Mouse (Mus musculus) spleen, postnatal 10 days (tissue): Measurements from ENCODE around the gene Dclre1a.
A peak's percentile ranks its signal among the peaks of the same experiment; 100 is the strongest.
"Not testable (repeated sequence)": the region's sequence is repeated elsewhere in the genome, so short reads cannot be mapped to it uniquely, and the experiment has no call there.

Experiments
- DNase-seq, 2 experiments: peaks; one replicate each; pipeline ENCODE4 v3.0.0; 2021 to 2022; ENCODE audit warnings: low spot score in 2 of 2

Dclre1a gene

DNA sequence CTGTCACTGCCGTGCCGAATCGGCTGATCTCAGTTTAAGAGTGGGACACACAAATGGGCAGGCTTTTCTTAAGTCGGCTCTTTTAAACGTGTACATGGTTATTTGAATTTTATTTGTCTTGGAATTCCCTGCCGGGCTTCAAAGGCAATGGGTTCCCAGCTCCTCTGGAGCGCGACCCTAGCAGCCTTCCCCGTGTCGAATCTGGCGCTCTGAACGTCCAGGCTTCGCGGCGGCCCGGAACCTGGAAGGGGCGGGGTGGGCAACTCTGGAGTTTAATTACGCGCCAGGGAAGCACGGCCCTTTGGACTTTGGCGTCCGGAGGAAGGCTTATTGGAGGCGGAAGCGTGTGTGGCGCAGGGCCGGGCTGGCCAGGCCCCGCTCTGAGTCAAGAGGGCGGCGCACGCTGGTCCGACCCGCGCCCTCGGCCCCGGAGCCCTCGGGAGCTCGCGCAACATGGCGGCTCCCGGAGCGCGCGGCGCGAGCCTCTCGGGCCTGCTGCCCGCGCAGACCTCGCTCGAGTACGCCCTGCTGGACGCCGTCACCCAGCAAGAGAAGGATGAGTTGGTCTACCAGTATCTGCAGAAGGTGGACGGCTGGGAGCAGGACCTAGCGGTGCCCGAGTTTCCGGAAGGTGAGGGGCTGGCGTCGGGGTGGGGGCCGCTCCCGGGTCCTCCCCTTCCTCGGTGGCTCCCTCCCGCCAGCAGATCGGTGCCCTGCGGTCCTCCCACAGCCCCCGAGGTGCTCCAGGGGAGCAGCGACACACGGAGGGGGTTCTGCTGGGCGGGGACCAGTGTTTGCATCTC, 409 bp upstream of the Dclre1a start, which contains the start of gene Nhlrc2:
Nhlrc2 (plus strand) TSS at position 32 of the 803 bp plus-strand sequence.
- DNase-seq = peak; percentile 88 to 90

DNA sequence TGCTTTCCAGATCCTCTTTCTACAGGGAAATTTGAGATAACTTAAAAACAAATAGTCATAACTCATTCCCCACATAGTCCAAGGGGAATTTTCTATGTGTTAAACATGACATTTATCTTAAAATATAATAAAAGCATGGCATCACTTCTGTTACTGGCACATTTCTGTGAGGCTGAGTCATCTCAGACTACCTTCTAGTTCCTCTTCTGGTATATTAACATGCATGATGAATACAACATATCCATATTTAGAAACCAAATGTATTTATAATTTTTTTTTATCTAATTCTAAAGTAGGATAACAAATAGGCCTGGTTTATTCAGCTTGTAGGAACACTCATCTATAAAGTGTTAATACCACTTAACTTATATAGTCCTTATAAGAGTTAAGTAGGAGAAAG, 2.0 kb downstream of the Dclre1a start:
- DNase-seq = no peak

DNA sequence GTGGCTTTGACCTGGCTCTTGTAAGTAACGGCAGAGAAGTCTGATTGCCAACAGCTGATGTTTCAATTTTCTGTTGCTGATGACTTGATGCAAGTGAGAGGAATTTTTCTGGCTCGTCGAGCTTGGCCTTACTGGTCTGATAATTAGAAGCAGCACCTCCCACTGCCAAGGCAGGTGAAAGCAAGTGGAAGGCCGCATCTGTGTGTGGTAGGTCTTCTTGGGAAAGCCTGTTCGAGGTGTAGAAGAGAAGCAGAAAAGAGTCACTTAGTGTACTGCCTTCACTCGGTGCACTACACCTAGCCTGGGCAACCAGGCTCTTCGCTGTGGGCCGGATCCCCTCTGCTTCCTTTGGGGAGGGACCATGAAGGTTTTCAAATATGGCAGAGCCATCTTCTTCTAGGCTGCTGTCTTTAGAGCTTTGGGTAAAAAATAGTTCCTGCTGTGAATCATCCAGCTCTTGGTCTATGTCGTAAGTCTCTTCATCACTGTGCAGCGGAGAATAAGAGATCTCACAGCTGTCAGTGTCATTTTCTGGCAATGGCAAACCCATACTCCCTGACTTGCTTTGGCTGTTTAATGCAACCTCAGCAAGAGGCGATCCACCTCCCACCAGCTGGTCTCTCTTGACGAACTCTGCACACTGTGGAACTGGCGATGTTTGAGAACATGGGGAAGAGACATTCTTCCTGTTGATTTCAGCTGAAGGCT, 3.2 kb downstream of the Dclre1a start:
- DNase-seq = no peak

DNA sequence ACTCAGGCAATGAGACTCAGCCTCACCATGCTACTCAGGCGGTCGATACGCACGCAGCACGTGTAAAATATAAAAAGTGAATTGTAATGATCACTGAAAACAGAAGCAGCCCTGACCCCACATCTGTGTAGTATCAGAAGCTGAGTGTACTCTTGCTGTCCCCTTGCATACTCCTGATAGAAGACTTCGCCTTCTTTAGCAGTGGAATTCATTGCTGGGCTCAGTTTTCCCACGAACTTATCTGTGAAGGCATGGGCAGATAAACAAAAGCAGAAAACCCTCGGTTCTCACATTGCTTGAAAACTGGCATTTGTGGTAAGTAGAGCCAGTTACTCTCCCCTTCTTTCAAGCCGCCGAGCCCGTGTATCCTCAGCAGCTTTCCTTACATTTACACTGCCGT, 4.7 kb downstream of the Dclre1a start:
- DNase-seq = no peak

DNA sequence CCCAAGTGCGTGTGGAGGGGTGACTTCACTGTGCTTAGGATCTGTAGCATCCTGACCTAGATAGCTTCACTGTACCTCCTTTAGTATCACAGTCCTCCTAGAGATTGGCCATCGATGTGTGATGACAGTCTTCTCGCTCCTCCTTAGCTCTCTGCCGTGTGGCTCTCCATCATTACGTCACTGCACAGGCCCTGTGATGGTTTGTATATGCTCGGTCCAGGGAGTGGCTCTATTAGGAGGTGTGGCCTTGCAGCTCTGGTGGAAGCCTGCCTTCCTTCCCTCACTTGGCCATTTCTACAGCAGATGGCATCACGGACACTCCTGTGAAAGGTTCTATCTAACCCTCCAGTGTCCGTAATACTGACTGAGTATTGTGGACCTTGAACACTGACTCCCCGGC, 12.3 kb downstream of the Dclre1a start:
- no peak for DNase-seq

DNA sequence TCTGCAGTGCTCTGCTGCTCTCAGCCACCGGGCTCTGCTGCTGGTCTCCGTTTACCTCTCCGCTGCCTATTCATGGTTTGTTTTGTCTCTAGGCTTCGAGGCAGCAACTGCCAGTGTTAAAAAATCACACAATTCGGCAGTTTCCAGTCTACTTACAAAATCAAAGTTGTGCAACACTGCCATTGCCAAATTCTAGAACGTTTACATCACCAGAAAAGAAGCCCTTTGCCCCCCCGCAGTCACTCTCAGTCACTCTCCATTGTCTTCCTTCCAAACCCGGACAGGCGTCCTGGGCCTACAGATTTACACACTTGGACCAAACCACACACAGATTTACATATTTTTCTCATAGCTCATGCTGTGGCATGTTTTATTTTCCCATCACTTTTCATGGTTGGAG, 13.0 kb downstream of the Dclre1a start:
- DNase-seq = no peak

DNA sequence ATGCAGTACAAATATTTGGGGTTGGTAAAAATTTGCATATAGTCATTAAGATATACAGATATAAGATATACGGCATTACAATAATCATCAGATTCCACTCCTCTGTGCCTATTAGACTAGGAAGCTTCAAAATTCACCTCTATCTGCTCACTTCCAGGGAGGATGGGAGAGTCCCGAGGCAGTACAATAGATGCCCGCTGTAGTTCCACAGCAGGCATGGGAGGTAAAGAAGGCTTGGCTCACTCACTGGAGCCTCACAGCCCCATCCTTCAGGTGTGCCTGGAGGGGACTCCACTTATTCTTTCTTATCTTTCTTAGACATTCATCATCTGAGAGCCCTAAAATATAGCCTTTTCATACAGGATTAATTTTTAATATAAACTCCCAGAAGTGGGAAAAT, 13.7 kb downstream of the Dclre1a start:
- DNase-seq = no peak

DNA sequence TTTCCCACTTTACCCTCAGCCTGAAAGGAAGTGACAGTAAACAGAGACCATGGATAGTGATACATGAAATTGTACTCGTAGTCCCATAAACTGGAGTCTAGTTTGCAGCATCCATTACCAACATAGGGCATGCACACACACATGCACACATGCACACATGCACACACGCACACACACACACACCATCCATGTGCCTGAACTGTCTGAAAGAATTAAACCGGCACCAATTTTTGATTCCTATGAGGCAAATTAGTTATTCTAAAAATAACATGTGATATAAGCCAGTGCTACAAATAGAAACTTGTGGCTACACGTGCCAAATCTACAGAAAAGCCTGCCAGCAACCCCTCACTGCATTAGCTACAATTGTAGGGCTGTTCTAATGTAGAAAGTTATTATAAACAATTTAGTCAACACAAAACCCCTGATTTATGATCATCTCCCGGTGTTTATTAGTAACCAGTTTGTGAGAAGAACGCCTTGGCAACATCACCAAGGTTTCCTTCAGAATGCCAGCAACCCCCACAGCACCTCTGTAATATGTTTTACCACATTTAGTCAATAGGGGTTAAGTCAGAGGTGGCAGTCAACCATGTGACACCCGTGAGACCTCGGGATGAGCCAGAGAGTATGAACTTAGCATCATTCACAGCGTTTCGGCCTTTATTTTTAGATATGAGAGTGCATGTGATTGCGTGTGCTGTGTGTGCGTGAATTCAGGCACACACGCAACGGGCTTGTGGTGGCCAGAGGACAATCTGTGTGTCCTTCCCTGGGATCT, 14.5 kb downstream of the Dclre1a start:
- DNase-seq = no peak

DNA sequence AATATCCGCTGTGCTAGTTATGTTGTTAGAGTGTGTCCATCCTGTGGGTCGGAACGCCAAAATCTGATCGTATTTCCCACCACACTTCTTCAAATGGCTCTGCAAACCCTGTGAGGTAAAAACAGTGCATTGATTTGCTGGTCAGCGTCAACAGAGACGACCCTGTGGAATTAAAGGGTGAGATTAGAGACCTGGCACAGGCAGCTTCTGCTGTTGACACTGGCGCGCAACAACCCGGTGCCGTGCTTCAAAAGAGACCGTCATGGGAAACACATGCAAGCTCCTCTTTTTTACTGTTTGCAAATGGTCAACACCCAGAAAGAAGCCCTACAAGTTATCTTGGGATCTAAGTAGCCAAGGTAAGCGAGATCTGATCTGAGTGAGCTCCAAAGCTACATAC, 16.8 kb downstream of the Dclre1a start:
- DNase-seq = no peak

DNA sequence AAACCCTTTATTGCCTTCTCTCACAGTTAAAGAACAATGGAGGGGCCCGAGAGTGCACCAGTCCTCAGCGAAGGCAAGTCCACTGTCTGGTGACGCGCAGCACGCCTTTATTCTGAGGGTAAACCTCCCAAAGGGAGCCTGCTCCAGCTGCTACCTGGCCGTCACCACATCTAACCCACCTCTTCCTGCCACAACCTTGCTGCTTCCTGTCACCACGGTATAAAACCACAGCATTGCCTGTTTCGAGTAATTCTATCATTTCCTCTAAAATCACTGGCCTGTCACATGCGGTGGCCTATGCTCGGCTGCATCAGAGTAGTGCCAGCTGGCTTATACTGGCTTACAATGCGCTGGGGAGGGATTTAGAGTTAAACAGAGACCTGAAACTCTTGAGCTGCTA, 17.5 kb downstream of the Dclre1a start:
- DNase-seq = not testable (repeated sequence)

DNA sequence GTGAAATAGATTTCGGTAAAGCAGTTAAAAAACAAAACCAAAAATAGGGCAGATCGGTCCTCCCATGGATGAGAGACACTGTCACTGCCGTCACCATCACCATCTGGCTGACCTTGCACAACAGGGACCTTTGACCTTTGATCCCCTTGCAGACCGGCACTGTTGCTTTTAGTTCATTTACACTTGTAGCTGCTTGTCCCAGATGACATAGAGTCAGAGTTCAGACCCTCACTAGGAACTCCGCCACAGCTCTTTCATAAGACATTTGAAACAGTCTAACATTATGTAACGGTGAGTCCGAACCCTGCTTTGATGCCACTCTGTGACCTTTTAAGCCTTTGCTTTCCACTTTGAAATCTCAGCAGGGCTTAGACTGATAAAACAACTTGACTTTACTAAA, 28.6 kb downstream of the Dclre1a start:
- DNase-seq = not testable (repeated sequence)

DNA sequence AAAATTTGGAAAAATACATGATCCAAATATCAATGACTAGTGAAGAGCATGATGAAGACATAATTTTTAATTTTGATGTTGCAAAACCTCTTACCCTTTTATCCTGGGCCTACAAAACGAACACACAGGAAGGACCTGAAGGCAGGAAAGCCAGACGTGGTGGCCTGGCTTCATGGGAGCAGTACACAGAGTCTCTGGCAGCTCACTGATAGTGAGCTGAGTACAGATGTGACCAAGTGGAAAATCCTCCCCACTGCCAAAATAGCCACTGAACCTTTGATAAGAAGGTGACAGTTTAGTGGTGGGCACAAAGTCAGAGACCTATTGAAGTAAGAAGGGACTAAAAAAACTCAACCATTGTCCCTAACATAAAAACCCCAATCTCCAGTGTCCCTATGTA, 34.5 kb downstream of the Dclre1a start:
- DNase-seq = not testable (repeated sequence)

DNA sequence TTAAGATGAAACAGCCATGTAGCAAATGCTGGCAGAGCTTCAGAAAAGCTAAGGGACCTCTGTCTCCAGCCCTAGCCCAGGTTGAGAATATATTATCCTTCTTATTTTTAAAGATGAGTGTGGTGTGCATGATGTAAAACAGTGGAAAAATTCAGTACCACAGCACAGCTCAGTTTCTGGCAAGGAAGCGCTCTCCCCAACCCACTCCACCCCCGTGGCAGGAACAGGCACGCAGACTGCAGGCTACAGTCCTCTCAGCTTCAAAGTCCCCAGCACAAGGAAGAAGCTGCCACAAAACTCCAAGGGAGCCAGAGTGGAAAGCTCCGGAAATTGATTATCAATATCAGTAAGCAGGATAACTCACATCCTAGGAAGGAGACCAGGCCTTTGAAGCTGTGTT, 36.8 kb downstream of the Dclre1a start:
- not testable (repeated sequence) for DNase-seq

DNA sequence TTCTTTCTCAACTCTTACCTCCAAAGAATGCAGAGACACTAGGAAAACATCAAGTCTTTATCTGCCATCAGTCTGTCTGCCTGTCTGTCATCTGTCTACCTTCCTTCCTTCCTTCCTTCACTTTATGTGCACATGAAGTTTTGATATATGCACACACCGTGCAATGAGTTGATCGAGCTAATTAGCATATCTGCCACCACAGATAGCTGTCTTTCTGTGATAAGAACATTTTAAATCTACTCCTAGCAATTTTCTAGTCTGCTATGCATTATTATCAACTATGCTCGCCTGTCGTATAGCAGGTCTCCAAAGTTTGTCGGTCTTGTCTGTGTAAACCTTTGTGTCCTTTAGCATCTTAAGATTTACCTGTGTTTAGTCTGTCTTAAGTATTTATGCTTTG, 44.5 kb downstream of the Dclre1a start:
- not testable (repeated sequence) for DNase-seq

DNA sequence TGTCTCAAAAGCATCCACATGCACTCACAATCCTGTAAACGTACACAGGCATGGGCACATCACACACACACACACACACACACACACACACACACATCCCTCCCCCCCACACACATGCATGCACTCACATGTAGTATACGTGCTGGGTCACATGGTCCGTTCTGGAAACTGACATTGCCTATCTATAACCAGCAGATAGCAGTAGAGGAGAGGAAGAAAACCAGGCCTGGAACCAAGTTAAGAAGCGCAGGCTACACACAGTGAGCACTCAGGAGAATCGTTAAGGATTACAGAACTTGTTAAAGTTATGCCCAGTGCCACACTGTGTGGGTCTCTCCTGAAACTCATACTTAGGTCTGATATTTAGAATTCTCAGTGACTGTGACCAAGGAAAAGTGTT, 45.0 kb downstream of the Dclre1a start:
- DNase-seq = not testable (repeated sequence)

DNA sequence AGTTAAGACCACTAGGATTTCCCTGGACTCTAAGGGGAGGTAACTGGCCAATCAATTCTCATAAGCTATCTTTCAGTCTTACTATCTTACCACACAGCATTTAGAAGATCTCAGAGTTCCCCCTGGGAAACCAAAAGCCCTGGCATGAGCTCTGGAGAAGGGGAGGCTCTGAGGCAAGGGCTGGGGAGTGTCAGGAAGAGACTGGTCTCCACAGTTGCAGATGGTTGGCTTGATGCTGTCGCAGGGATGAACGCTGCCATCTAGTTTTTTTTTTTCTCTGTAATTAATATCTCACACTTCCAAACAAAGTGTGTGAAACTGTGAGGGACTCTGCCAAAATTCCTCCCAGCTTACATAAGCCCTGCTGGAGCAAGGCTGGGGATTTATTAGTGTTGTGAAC, 53.9 kb downstream of the Dclre1a start:
- DNase-seq = not testable (repeated sequence)

DNA sequence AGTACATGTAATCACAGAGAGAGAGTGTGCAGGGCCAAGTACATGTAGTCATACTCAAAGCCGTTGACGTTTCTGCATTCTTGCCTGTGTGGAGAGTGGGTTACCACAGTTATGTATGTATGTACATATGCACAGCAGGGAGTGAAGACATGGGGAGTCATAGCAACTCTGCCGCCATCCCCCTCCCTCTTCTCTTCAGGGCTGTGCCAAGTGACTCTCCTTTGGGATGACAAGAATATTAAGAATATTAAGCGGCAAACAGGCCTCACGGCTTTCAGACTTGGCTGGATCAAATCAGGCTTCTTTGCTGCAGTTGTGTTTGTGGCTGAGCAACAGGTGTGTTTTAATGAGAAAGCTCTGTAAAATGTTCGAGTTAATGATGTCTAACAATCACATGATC, 58.4 kb downstream of the Dclre1a start:
- no peak for DNase-seq

DNA sequence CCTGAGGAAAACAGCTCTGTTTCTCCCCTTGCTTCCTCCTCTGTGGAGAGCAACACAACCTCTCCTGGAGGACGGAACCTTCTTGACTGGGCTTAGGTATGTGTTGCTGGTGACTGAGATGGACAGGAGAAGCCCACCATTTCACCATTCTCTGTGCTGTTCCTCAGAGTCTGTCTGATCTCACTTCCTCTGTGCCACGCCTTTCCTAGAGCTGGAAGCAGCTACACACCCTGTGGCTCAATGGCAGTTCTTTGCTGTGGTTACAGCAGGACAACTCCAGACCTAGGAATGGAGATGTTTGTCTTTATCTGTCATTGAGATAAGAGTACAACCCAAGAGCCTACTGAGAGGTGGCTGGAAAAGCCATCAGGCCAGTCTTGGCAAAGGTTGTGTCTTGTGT, 60.7 kb downstream of the Dclre1a start:
- no peak for DNase-seq

DNA sequence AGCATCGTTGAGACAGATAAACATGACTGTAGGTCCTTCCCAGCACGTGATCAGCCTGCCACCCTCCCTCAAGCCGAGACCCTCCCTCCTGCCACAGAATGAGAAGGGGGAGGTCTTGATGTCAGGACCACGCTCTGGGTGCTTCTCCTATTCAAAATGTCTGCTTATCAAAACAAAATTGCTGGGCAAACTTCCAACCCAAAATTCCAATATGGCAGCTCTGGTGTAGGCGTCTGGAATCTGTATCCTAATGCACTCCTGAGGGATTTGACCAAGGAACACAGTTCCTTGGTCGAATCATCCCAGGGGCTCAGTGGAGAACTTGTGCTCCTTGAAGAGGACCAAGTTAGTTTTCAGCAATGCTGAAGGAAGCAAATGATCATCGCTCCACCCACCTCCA, 61.1 kb downstream of the Dclre1a start:
- DNase-seq = no peak

DNA sequence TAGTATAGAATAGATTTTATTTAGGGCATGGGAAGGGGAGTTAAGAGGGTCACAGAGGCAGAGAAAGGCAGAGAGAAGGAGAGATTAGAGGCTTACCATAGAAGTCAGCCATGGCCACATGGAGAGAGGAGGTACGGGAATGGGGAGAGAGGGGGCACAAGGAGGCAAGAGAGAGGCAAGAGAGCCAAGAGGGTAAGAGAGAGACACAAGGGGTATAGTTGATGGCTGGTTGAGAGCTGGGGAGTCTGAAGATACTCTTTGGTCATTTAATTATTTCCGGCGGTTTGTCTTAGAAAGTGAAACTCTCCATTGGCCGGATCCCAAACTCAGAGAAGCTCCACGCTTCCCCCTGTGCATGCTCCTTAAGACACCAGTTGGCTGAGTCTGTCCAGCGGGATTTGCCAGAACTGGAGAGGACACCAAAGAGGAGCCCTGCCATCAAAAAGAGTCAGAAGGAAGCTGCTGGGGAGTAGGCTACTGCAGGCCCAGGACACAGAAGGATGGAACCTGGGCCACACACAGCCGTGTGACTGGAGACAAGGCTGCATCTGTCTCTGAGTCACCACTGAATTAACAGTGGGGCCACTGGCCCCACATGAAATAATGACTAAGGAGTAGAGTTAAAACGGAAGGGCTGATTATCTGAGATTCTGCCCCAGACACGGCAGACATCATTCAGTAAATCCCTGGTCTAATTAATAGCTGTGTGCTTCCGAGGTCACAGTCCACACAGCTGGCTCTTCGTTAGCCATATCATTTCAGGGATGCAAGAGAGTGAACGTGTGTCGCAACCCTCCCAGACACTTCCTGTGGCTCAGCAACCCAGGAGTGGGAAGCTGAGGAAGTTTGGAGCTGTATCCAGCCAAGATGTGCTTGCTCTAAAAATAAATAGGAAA, 62.4 kb downstream of the Dclre1a start:
- DNase-seq = no peak

DNA sequence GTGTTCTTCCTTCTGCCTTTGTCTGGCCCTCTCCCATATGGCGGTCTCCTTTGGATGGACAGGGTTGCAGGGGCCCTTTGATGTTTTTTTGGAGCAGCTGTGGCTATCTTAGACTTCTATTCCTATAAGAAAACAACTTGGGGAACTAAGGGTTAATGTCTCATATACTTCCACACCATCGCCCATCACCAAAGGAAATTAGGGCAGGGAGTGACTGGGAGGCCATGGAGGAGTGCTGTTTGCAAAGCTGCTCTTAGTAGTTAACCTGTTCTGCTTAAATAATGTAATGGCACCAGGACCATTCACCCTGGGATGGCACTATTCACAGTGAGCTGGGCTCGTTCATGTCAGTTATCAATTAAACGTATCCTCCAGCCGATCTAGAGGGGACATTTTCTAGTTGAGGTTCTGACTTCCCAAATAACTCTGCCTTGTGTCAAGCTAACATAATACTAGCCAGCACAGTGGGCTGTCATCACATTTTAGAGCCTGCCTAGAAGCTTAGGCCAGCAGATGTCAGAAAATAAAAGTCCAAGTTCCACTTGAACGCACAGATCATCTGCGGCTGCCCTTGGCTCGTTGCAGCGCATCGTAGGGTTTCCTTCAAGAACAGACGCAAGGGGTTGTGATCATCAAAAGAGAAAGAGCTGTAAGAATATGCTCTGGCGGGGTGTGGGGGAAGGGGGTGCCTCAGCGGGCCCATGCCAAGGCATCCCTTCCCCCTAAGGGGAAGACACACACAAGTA, 63.2 kb downstream of the Dclre1a start:
- no peak for DNase-seq
